Mouse (Mus musculus) stomach, embryonic 14.5 days (tissue): ENCODE results near the gene Tenm4. TPM values are rescaled to one million over a fixed set of nuclear protein-coding genes. Genes with fewer than 3 reads are reported as not detected.
A peak's percentile ranks its signal among the peaks of the same experiment; 100 is the strongest.

Experiments
- ATAC-seq: fragments of 200-750 bp; cut with Nextera tagmentation; 2 replicates; pipeline ENCODE4 v1.8.0; 2017; ENCODE audit warnings: low read depth, moderate TSS enrichment; ENCODE audit not compliant: insufficient number of reproducible peaks, insufficient read depth, low FRiP score
- H3K27ac ChIP-seq: fragments of 300-500 bp; sonication (generic); 2 replicates; pipeline ENCODE4 v1.5.1; 2014; ENCODE audit warnings: mild to moderate bottlenecking, low read length, moderate library complexity, mixed read lengths
- H3K27me3 ChIP-seq: fragments of 300-500 bp; sonication (generic); 2 replicates; pipeline ENCODE4 v1.6.1; 2014; ENCODE audit warnings: low read length, control low read depth, mixed read lengths; ENCODE audit not compliant: control insufficient read depth, insufficient read depth
- H3K36me3 ChIP-seq: fragments of 300-500 bp; sonication (generic); 2 replicates; pipeline ENCODE4 v1.6.1; 2014; ENCODE audit warnings: mild to moderate bottlenecking, control low read depth, low read length, moderate library complexity, mixed read lengths; ENCODE audit not compliant: control insufficient read depth, insufficient read depth
- H3K4me1 ChIP-seq: fragments of 300-500 bp; sonication (generic); 2 replicates; pipeline ENCODE4 v1.6.1; 2014; ENCODE audit warnings: low read length, control low read depth, mixed read lengths; ENCODE audit not compliant: control insufficient read depth, insufficient read depth
- H3K4me2 ChIP-seq: fragments of 300-500 bp; sonication (generic); replicated peaks from 2 replicates; pipeline ENCODE4 v1.6.1; 2014; ENCODE audit warnings: low read depth, low read length, control low read depth
- H3K4me3 ChIP-seq: fragments of 300-500 bp; sonication (generic); 2 replicates; pipeline ENCODE4 v1.5.1; 2014; ENCODE audit warnings: low read depth, low read length, control low read depth
- H3K9ac ChIP-seq: fragments of 300-500 bp; sonication (generic); replicated peaks from 2 replicates; pipeline ENCODE4 v1.6.1; 2014; ENCODE audit warnings: low read depth, mild to moderate bottlenecking, control low read depth, low read length, moderate library complexity, mixed read lengths
- H3K9me3 ChIP-seq: fragments of 300-500 bp; sonication (generic); 2 replicates; pipeline ENCODE4 v1.6.1; 2016; ENCODE audit warnings: low read depth, low read length, control low read depth; ENCODE audit not compliant: control insufficient read depth
- WGBS: fragments of 180-500 bp; shearing (Covaris S2); extraction: QIAGEN DNeasy Blood & Tissue Kit; methylation state at CpG from one replicate; pipeline ENCODE4 v1.1.7; 2014; 5-methylcytosine and 5-hydroxymethylcytosine counted together
- polyA plus RNA-seq: library from polyadenylated mRNA; unstranded; fragments of >200 nt; fragmentation: Nextera tagmentation; extraction: Ambion mirVana; gene quantifications from 2 replicates; pipeline ENCODE4 v1.2.1, GENCODE M21; 2014

Tenm4 gene
- polyA plus RNA-seq, 1 experiment from 2014 or later = 28.8 TPM

- Histone ChIP-seq H3K4me1 (peaks cover 11% of the 10 kb centered on the region; the same call in 1 of the 2 replicates), H3K4me2 (peak overlapping the region; percentile 97), H3K9ac (peak overlapping the region; percentile 70), H3K9me3 (no peaks in the 10 kb centered on the region), H3K4me3 (peak overlapping the region; percentile 55), H3K36me3 (no peaks in the 10 kb centered on the region), H3K27me3 (no peaks in the 10 kb centered on the region), H3K27ac (peak overlapping the region; percentile 86)
- WGBS = 1% methylated on average over 69 of the region's 75 CpGs
- peak; percentile 64 for ATAC-seq
These were observed 38.9 kb downstream of the Tenm4 start for GRCm38 (mm10) chr7:96209783-96210524.

DNA sequence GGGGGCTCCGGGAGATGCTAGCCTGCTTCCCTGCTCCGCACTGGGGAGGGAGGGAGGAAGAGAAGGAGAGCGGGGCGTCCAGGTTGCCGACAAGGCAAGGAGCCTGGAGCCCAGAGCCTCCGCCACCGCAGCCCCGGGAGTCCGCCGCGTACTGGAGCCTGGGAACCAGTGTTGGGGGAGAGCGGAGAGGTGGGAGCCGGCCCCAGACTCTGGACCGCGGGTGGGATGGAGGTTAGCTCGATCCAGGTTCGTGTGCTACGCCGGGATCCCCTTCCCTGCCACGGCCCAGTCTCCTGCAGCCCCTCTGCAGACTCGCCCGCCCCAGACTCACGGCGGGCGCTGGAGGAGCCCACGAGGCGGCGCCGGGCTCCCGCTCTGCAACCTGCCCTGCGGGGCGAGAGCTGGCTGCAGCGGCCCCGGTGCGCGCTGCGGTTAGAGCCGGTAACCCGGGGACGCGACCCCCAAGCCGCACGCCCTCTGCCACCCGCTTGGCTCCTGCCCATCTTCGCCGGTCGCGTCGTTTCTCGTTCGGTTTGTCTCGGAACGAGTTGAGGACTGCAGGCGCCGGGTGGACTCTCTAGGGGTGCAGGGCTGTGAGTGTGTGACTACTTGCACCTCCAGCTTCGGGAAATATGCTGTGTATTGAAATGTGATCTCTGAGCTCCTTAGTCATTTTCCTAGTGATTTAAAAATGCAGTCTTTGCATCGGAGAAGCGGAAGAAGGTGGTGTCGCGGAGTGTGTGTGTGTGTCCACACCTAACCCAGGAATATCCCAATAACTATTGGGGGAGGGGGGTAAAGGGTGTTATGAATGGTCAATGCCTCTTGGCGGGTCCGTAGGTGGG is 39.7 kb downstream of the Tenm4 start:
- H3K9me3 ChIP-seq = no peaks in the 10 kb centered on the region

GRCm38 (mm10) chr7:96211618-96212021 is 40.6 kb downstream of the Tenm4 start:
- Histone ChIP-seq H3K9me3 (no peaks in the 10 kb centered on the region), H3K4me1 (peaks cover 19% of the 10 kb centered on the region), H3K36me3 (no peaks in the 10 kb centered on the region), H3K9ac (peak overlapping the region; percentile 70; the same call in 1 of the 2 replicates), H3K4me2 (peak overlapping the region; percentile 97), H3K27me3 (no peaks in the 10 kb centered on the region), H3K27ac (no peak overlapping the region), H3K4me3 (peak overlapping the region; percentile 55)
- ATAC-seq = no peak
- WGBS = under 1% methylated on average over 17 of the region's 17 CpGs

More for the DNA sequence above, 39.7 kb downstream of the Tenm4 start:
- under 1% methylated on average over 60 of the region's 62 CpGs for WGBS
- peaks cover 11% of the 10 kb centered on the region; the same call in 1 of the 2 replicates for H3K4me1 ChIP-seq
- H3K4me3 ChIP-seq = peak overlapping the region; percentile 55
- peak overlapping the region; percentile 86 for H3K27ac ChIP-seq
- ATAC-seq = peak; percentile 59
- H3K27me3 ChIP-seq = no peaks in the 10 kb centered on the region
- H3K4me2 ChIP-seq = peak overlapping the region; percentile 97
- peak overlapping the region; percentile 70 for H3K9ac ChIP-seq
- no peaks in the 10 kb centered on the region for H3K36me3 ChIP-seq

DNA sequence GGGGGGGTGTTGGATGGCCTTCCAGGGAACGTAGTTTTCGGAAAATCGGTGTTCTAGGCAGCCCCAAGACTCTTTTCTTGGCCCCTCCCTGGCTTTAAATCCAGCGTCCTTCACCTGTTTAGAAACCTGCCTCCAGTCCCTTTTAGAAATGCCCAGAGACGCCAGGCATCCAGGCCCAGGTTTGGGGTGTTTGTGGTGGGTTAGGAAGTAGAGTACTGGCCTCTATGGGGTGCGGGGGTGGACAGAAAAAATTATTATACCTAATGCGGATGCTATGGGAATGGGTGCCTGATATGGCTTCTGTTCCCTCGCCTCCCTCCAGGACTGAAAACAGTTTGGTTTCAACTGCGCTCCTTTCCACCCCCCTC is 41.2 kb downstream of the Tenm4 start:
- H3K27ac ChIP-seq = no peak overlapping the region
- ATAC-seq = no peak
- peak overlapping the region; percentile 48; the same call in 1 of the 2 replicates for H3K9ac ChIP-seq
- peaks cover 22% of the 10 kb centered on the region for H3K4me1 ChIP-seq
- H3K36me3 ChIP-seq = no peaks in the 10 kb centered on the region
- peak overlapping the region; percentile 55 for H3K4me3 ChIP-seq
- WGBS = 3% methylated on average over 9 of the region's 9 CpGs
- H3K27me3 ChIP-seq = no peaks in the 10 kb centered on the region
- H3K9me3 ChIP-seq = no peaks in the 10 kb centered on the region
- peak overlapping the region; percentile 97 for H3K4me2 ChIP-seq

GRCm38 (mm10) chr7:96212592-96213541 is 41.8 kb downstream of the Tenm4 start:
- Histone ChIP-seq H3K9me3 (no peaks in the 10 kb centered on the region), H3K4me2 (peak overlapping the region; percentile 97), H3K27ac (peak overlapping the region; percentile 77), H3K4me1 (peaks cover 22% of the 10 kb centered on the region), H3K36me3 (no peaks in the 10 kb centered on the region), H3K4me3 (peak overlapping the region; percentile 55), H3K9ac (peak overlapping the region; percentile 48; the same call in 1 of the 2 replicates), H3K27me3 (no peaks in the 10 kb centered on the region)
- WGBS = under 1% methylated on average over 48 of the region's 48 CpGs
- ATAC-seq = peak; percentile 56

GRCm38 (mm10) chr7:96213741-96214140 is 42.7 kb downstream of the Tenm4 start:
- H3K4me2 ChIP-seq = peak overlapping the region; percentile 97
- 20% methylated on average over 9 of the region's 10 CpGs for WGBS
- peaks cover 22% of the 10 kb centered on the region for H3K4me1 ChIP-seq
- peak overlapping the region; percentile 55 for H3K4me3 ChIP-seq
- H3K9ac ChIP-seq = no peak overlapping the region
- no peaks in the 10 kb centered on the region for H3K9me3 ChIP-seq
- H3K27ac ChIP-seq = no peak overlapping the region
- no peak for ATAC-seq
- H3K27me3 ChIP-seq = no peaks in the 10 kb centered on the region
- no peaks in the 10 kb centered on the region for H3K36me3 ChIP-seq

- no peaks in the 10 kb centered on the region for H3K9me3 ChIP-seq
- H3K4me2 ChIP-seq = no peak overlapping the region
- WGBS = 61% methylated on average over 2 of the region's 2 CpGs
These were observed 43.8 kb downstream of the Tenm4 start for GRCm38 (mm10) chr7:96214876-96215275.

More at GRCm38 (mm10) chr7:96214876-96215275, 43.8 kb downstream of the Tenm4 start:
- Histone ChIP-seq H3K4me3 (no peak overlapping the region), H3K27me3 (no peaks in the 10 kb centered on the region), H3K4me1 (peaks cover 22% of the 10 kb centered on the region), H3K9ac (no peak overlapping the region), H3K36me3 (no peaks in the 10 kb centered on the region), H3K27ac (no peak overlapping the region)
- ATAC-seq = no peak
